Mouse (Mus musculus) spleen, postnatal 36 days (tissue): ENCODE results near the gene Aars.
A peak's percentile ranks its signal among the peaks of the same experiment; 100 is the strongest.
"Not testable (repeated sequence)": the region's sequence is repeated elsewhere in the genome, so short reads cannot be mapped to it uniquely, and the experiment has no call there.

Experiments used
- DNase-seq, 2 experiments: peaks; one replicate each; pipeline ENCODE4 v3.0.0; 2022; ENCODE audit warnings: low spot score in 2 of 2, mixed read lengths in 1 of 2

The Aars gene

DNA sequence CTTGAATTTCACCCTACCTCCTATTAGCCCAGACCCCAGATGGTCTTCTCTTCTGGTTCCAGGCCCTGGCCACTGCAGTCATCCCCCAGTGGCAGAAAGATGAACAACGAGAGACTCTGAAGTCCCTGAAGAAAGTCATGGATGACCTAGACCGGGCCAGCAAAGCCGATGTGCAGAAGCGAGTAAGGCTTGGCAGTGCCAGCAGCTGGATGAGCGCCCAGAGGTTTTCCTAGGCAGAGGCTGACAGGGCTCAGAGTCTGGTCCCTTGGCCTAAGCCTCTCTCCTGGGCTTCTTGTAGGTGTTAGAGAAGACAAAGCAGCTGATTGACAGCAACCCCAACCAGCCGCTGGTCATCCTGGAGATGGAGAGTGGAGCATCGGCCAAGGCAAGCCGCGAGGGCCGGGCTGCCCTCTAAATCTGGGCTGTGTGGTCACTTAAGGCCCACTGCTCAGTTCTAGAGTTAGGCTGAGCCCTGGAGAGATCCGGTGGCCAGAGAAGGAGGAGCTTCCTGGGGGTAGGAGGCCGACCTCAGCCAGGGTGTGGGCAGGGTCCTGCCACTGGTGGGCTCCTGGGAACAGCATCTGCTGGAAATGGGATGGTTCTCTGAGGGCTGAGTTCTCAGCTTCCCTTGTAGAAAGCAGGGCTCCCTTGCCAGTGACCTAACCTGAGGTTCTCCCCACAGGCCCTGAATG, 21.0 kb downstream of the Aars start:
- DNase-seq: no peak

- DNase-seq: no peak
These were observed 22.2 kb downstream of the Aars start for GRCm38 (mm10) chr8:111055031-111055634.

GRCm38 (mm10) chr8:111055661-111056060, 22.7 kb downstream of the Aars start:
- DNase-seq: no peak

GRCm38 (mm10) chr8:111056158-111056663, 23.3 kb downstream of the Aars start, which contains the start of gene Exosc6:
Gene Exosc6, plus strand, starts transcription at chr8:111056339.
- DNase-seq: peak; percentile 89 to 93

DNA sequence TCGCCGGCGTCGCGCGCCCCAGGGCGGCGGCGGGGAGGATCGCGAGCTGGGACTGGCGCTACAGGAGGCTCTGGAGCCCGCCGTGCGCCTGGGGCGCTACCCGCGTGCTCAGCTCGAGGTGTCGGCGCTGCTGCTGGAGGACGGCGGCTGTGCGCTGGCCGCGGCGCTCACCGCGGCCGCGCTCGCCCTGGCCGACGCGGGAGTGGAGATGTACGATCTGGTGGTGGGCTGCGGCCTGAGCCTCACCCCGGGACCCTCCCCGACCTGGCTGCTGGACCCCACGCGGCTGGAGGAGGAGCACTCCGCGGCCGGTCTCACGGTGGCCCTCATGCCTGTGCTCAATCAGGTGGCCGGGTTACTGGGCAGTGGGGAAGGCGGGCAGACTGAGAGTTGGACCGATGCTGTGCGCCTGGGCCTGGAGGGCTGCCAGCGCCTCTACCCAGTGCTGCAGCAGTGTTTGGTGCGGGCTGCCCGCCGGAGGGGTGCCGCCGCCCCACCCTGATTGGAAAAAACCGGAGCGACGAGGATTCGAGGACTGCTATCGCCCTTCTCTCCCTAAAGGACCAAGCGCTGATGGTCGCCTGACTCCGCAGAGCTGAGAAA, 23.8 kb downstream of the Aars start:
- peak in 1 of 2 experiments; percentile 8 for DNase-seq

DNA sequence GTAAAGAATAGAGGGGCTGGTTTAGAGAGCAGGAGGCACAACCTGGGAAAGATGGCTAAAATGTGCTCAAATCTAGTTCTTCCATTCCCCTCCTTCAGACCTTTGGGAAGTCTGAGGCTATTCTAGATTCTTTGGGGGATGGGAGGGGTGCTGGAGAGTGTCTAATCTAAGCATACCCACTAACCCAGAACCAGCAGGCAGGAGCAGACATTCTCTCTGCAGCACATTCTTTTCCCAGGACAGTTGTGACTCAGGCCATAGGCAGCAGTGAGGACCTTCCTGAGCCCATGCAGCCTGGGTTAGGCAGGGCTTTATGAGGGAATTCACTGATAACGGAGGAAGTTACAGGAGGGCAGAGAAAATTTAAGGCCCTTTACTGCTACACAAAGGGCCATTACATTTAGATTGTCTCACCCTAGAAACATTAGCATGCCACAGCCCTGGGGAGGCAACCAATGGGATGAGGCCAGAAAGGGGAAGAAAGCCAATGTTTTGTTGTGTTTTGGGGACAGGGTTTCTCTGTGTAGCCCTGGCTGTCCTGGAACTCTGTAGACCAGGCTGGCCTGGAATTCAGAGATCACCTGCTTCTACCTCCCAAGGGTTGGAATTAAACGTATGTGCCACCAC, 26.1 kb downstream of the Aars start:
- no peak for DNase-seq

DNA sequence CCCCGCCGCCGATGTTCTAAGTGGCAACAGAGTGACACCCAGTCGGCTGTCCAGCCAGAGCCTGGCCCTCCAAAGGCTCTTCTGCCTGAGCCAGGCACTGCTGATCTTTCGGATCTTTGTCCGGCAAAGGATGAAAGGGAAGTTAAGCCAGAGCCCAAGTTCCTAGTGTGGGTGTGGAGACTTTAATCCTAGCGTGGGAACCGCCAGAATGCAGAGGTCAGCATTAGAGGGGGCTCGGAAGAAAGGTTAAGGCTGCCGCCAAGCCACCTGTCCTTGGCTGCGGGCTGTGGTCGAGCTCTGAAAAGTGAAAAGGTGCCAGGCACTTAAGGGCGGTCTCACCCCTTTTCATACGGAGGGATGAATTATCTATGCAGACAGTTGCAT, 28.7 kb downstream of the Aars start:
- no peak for DNase-seq

GRCm38 (mm10) chr8:111062072-111062757, 29.3 kb downstream of the Aars start:
- DNase-seq: peak; percentile 78 to 86

DNA sequence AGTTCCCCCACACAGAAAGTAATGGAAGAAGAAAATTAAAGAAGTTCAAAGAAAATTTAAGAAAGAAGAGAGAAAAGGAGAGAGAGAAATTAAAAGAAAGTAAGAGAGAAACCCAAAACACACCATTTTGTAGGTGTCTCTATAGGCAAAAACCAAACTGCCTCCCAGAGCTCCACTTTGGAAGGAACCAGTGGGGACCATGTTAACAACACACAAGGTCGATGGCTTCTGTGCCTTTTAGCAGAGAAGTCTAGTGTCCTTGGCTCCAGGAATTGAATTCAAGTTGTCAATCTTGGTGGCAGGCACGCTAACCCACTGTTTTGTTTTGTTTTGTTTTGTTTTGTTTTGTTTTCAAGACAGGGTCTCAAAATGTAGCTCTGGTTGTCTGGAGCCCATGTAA, 29.9 kb downstream of the Aars start:
- no peak for DNase-seq

- DNase-seq: no peak
These were observed 33.4 kb downstream of the Aars start for GRCm38 (mm10) chr8:111066308-111066707.

GRCm38 (mm10) chr8:111067439-111067838, 34.5 kb downstream of the Aars start:
- DNase-seq: no peak

GRCm38 (mm10) chr8:111068660-111069059, 35.7 kb downstream of the Aars start:
- not testable (repeated sequence) for DNase-seq

- no peak for DNase-seq
These were observed 43.0 kb downstream of the Aars start for GRCm38 (mm10) chr8:111075926-111076325.

- DNase-seq: no peak
These were observed 46.5 kb downstream of the Aars start for GRCm38 (mm10) chr8:111079461-111079860.

DNA sequence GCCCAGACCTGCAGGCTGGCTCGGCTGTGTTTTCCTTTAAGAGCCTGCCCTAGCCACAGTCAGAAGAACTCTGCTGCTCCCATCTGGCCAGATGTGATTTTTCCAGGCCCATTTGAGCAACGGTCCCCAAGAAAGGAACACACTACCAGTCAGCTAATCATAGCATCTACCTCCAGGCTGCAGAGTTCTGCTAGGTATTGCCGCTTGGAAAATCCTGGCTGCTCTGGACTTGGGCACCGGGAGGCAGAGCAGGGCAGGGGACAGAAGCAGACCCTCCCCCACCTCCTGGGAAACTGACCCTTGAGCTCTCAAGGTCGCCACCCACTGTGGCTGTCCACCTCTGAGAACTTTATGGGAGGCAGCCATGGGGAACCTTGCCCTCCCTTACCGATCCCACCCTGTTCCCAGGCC, 46.9 kb downstream of the Aars start:
- DNase-seq: no peak

- DNase-seq: no peak
These were observed 48.8 kb downstream of the Aars start for GRCm38 (mm10) chr8:111081580-111082258.

- not testable (repeated sequence) for DNase-seq
These were observed 51.0 kb downstream of the Aars start for GRCm38 (mm10) chr8:111083936-111084335.

DNA sequence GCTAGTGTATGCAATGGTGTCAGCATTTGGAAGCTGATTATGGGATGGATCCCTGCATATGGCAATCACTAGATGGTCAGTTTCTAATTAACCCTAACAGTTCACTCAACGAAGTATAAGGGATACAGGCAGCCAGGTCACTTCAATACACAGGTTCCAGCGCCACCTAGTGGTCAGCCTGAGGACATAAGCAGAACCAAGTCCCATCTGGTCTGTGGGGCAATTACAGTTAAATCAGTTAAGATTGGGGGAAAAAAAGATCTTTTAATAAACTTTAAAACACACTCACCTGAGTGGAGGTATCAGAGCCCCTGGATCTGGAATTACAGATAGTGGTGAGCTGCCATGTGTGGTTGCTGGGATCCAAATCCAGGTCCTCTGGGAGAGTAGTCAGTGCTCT, 57.2 kb downstream of the Aars start:
- DNase-seq: peak; percentile 61 to 62

DNA sequence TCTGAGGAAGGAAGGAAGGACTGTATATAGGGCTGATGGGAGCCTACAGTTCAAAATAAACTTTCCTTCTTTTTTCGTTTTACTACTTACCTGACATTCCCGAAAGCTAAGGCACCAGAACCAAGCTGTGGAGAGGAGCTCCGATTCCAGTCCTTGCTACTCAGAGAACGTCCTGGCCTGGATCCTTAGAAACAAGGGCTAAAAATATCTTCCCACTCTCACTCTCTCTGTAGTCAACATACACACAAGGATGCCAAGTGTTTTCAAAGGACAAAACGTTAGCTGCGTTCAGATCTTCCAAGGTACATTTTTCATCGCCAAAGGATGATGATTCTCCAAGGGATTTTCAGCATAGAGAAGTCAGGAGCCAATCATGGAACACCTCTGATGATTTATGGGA, 58.8 kb downstream of the Aars start:
- no peak for DNase-seq

DNA sequence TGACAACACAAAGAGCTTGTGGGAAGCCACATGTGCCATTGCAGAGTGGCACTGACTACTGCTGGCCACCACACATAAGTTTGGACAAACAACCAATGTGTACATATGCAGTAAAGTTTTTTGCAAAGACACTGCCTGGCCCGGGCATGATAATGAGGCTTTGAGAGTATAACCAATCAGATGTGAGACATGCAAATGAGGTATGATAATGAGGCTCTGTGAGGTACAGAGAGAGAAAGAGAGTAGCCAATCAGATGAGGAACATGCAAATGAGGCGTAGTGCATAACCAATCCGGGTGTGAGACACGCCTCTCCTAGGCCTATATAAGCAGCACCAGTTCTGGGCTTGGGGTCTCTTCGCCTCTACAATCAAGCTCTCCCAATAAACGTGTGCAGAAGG, 59.4 kb downstream of the Aars start, which contains the start of gene Clec18a:
Gene Clec18a (minus strand): TSS at position 101 of the 400 bp plus-strand sequence.
- DNase-seq: not testable (repeated sequence)
